Mouse (Mus musculus) bone marrow macrophage, adult 2 months (primary cell): Measurements from ENCODE around the gene Arid1b. TPM values are rescaled to one million over a fixed set of nuclear protein-coding genes. Genes with fewer than 3 reads are reported as not detected.

ENCODE experiments used
- H3K27ac ChIP-seq: 2 replicates; pipeline ENCODE4 v1.5.1; 2012; ENCODE audit warnings: low read depth, low read length; ENCODE audit not compliant: insufficient read depth
- H3K4me1 ChIP-seq: 2 replicates; pipeline ENCODE4 v1.6.1; 2012; ENCODE audit warnings: low read length; ENCODE audit not compliant: control insufficient read depth, insufficient read depth
- H3K4me3 ChIP-seq: 2 replicates; pipeline ENCODE4 v1.5.1; 2012; ENCODE audit warnings: mild to moderate bottlenecking, low read length, moderate library complexity; ENCODE audit not compliant: insufficient read depth
- CTCF ChIP-seq: IDR thresholded peaks from 2 replicates; pipeline ENCODE4 v1.5.1; 2012; ENCODE audit warnings: low read depth, mild to moderate bottlenecking, low read length, moderate library complexity
- POLR2A ChIP-seq: IDR thresholded peaks from 2 replicates; pipeline ENCODE4 v1.6.1; 2012; ENCODE audit warnings: mild to moderate bottlenecking, low read depth, low read length, borderline replicate concordance
- polyA plus RNA-seq: library from polyadenylated mRNA; stranded (reverse); fragments of >200 nt; gene quantifications from 2 replicates; pipeline ENCODE4 v1.2.4, GENCODE M21; 2012; ENCODE audit not compliant: missing spikeins, insufficient read depth, insufficient read length

Gene Arid1b
- polyA plus RNA-seq, 1 experiment = 25.8 TPM

DNA sequence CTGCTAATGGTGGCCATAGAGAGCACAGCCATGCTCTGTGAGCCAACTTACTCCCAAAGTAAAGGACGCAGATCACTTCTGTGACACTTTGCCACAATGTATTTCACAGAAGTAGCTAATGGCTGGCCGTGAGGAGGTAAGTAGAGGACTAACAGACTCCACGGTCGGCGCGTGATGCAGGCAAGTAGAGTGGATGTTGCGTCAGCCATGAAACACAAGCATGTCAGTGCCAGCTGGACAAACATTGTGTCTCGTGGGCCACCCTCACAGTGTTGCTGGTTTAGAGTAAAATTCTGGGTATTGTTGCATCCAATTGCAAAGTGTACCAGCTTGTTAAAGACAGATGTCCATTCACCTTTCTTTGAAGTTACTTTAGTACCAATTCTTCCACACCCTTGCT is 213.7 kb downstream of the Arid1b start:
- Histone ChIP-seq H3K27ac (peak overlapping the region; percentile 19), H3K4me3 (no peak overlapping the region)

DNA sequence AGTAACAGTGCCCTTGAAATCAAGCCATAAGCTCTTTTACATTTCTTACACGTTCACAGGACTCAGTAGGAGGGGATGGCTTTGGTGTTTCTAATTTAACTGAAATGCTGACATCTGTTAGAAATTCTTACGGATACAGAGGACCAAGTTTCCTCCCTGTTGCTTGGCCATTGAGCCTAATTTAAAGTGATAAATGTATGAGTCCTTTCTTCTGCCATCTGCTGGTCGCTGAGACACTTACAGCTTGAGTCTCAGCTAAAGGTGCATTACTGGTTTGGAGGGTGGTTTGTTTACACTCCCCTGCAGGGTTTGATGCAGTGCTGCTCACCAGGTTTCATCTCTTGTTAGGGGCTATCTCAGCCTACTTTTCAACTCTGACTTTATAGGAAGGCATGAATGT is 214.2 kb downstream of the Arid1b start:
- H3K4me3 ChIP-seq = no peak overlapping the region
- H3K27ac ChIP-seq = no peak overlapping the region
- TF ChIP-seq POLR2A (no peak), CTCF (no peak)
- peaks cover 81% of the 10 kb centered on the region for H3K4me1 ChIP-seq

More for the DNA sequence above, 213.7 kb downstream of the Arid1b start:
- H3K4me1 ChIP-seq = peaks cover 80% of the 10 kb centered on the region
- TF ChIP-seq POLR2A (no peak), CTCF (no peak)

DNA sequence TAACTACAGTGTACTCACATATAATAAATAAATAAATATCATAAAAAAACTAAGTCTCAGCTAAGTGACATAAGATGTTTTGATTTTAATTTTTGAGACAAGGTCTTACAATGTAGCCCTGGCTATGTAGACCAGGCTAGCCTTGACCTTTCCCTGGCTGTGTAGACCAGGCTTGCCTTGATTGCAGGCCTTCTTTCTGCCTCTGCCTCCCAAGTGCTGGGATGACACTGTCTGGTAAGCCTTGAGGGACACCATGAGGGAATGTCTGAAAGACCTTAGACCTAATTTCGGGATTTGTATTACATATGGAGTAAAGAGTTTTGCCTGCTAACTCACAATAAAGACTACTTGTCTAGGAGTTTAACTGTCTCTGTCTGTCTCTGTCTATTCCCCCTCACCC is 214.9 kb downstream of the Arid1b start:
- no peak for TF ChIP-seq CTCF
- TF ChIP-seq POLR2A = no peak
- H3K4me1 ChIP-seq = peaks cover 79% of the 10 kb centered on the region
- no peak overlapping the region for H3K4me3 ChIP-seq
- H3K27ac ChIP-seq = no peak overlapping the region

DNA sequence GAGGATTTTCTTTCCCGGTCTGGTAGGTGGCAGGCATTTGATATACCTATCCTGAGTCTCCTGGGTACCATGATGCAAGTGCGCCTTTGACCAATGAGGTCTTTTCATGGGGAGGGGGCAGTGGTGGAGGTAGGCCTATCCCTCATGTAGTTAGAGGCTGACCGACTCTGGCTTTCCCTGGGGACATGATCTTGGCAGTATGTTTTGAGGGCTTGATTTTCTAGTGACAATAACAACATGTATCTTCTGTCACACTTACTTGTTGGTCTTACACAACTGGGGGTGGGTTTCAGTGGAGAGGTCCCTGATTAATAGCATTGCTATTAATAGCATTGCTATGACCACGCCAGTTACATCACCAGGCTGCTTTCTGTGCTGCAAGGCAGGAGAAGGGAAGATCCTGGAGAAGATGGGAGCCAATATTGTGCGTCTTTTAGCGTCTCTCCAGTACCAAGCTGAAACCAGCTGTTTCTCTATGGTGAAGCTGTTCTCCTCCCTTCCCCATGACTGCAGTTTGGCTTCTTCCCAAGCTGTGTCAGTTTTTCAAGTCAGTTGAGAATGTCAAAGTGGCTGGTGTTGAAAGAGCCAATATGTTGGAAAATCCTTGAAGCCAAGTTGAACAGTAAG is 216.1 kb downstream of the Arid1b start:
- Histone ChIP-seq H3K27ac (peak overlapping the region; percentile 64), H3K4me1 (peaks cover 77% of the 10 kb centered on the region), H3K4me3 (no peak overlapping the region)
- no peak for TF ChIP-seq POLR2A
- TF ChIP-seq CTCF = no peak

DNA sequence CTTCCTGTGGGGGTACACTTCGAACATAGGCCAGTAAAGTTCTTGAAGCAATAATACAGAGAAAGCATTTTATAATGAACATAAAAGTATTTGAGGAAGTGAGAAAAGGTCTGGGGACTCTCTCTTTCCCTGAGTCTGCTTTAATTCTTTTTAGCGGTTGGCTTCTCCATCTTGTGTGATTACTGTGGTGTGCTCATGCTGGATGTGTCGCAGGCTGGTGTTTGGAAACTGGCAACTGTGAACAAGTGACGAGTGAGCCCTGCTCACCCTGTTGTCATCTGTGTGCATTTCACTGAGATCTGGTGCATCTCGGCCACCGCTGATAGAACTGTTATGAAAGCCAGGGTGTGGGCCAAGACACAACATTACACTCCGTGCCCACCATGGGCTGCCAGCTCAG is 216.8 kb downstream of the Arid1b start:
- Histone ChIP-seq H3K27ac (peak overlapping the region; percentile 74), H3K4me1 (peaks cover 70% of the 10 kb centered on the region), H3K4me3 (peak overlapping the region; percentile 28)
- TF ChIP-seq POLR2A = no peak
- TF ChIP-seq CTCF = no peak

DNA sequence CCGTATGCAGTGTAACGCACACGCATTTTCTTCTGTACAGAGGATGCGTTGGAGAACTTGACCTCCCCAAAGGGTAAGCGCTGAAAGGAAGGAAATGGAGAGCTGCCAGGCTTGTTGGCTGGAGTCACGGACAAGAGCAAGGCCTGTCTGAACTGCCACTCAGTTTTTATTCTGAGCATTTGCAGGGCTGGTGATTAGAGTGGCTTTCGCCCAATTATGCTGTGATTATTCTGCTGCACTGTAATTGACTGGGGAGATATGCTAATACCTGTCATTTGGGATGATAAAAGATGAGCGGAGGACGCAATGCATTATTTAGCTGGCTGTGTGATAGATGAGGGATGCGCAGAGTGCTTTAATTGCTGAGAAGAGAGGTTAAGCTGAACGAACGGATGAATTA is 218.0 kb downstream of the Arid1b start:
- no peak overlapping the region for H3K27ac ChIP-seq
- H3K4me1 ChIP-seq = peaks cover 63% of the 10 kb centered on the region
- TF ChIP-seq POLR2A (no peak), CTCF (no peak)
- no peak overlapping the region for H3K4me3 ChIP-seq

DNA sequence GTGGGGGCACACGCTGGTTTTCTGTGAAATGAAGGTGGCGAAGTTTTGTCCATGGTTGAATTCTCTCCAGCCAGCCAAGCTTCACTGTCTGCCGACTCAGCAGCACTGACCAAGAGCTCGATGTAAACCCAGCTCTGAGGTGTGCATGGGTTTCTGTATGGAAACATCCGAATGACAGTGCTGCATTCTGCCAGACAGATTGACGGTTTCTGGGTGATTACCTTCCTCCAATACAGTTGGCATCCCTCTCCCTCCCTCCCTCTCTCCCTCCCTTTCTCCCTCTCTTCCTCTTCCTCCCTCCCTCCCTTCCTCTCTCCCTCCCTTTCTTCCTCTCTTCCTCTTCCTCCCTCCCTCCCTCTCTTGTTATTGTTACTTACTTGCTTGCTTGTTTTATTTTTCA is 219.3 kb downstream of the Arid1b start:
- H3K4me1 ChIP-seq = peaks cover 58% of the 10 kb centered on the region

DNA sequence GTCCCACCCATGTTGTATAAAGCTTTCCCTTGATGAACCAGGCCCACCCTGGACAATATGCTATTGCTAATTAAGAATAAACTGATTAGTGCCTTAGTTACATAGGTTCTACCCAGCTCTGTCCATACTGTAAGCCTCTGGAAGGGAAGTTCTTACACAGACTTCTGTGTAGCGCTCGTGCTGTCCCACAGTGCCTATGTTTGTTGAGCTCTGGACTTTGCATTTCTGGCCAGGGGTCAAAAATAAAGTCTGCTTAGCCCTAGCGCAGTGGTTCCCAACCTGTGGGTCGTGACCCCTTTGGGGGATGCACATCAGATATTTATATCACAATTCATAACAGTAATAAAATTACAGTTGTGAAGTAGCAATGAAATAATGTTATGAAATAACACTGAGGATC is 221.2 kb downstream of the Arid1b start:
- Histone ChIP-seq H3K4me1 (peaks cover 53% of the 10 kb centered on the region), H3K4me3 (no peak overlapping the region), H3K27ac (no peak overlapping the region)
- TF ChIP-seq CTCF (no peak), POLR2A (no peak)

More for the DNA sequence above, 219.3 kb downstream of the Arid1b start:
- Histone ChIP-seq H3K4me3 (no peak overlapping the region), H3K27ac (no peak overlapping the region)
- TF ChIP-seq CTCF (no peak), POLR2A (no peak)

DNA sequence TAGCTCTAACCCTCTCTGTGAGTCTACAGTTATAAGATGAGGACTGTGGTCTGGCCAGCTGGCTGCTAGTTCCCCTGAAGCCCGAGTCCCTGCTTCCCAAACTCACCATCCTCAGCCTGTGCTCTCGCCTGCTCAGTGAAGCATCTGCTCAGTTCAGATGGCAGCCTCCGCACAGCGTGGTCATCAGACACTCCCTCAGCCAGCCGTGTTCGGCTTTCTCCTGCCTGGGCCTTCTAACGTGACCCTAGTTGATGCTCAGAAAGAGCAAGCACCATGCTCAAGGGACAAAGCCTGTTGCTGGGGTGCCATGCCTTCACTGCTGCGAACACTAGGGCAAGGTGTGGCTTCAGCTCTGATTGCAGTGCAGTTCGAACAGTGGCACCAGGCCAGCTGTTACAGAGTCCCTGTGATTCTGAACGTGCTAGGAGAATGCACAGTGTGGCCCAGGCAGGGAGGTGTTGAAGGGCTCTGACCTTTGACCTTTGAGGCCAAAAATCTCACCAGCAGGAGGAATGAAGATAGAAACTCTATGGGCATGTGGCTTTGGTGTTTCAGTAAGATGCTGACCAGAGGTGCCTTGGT is 222.9 kb downstream of the Arid1b start:
- TF ChIP-seq POLR2A (no peak), CTCF (no peak)
- H3K4me1 ChIP-seq = peaks cover 54% of the 10 kb centered on the region
- H3K4me3 ChIP-seq = no peak overlapping the region
- no peak overlapping the region for H3K27ac ChIP-seq
